Mouse (Mus musculus): ENCODE measurements around the gene Gmds. TPM values are rescaled to one million over a fixed set of nuclear protein-coding genes. Genes with fewer than 3 reads are reported as not detected.

Gene Gmds
- total RNA-seq (2023) = 3.9 and 7.4 TPM in 2 replicates

GRCm38 (mm10) chr13:32338513-32339365 is at the start of gene Gmds:
Gene Gmds, minus strand, starts transcription at chr13:32338740.

GRCm38 (mm10) chr13:31806428-31806832 is 532.1 kb downstream of the Gmds start, which contains the start of gene Foxc1:
Gene Foxc1, plus strand, starts transcription at chr13:31806633.

